Mouse (Mus musculus) hematopoietic stem cell, adult 5-6 weeks (primary cell): ENCODE measurements around the gene Trak2. TPM values are rescaled to one million over a fixed set of nuclear protein-coding genes. Genes with fewer than 3 reads are reported as not detected.
A peak's percentile ranks its signal among the peaks of the same experiment; 100 is the strongest.
"Not testable (repeated sequence)": the region's sequence is repeated elsewhere in the genome, so short reads cannot be mapped to it uniquely, and the experiment has no call there.

Source experiments
- ATAC-seq, 2 experiments: fragments of 125-278 bp in 1 of 2; replicated peaks in 1 of 2; 2 replicates each; pipeline ENCODE4 v1.8.0; 2016 to 2017; ENCODE audit warnings: inconsistent platforms in 2 of 2, mild to moderate bottlenecking in 2 of 2, moderate number of reproducible peaks in 2 of 2, low read depth in 1 of 2, moderate TSS enrichment in 1 of 2; ENCODE audit not compliant: low FRiP score in 2 of 2, poor library complexity in 2 of 2, severe bottlenecking in 2 of 2, insufficient read depth in 1 of 2, low TSS enrichment in 1 of 2
- total RNA-seq: library from RNA; stranded (forward); fragments of 172-1452, 232-1000 nt; gene quantifications from 2 replicates; pipeline ENCODE4 v1.2.3, GENCODE M21; 2017

Trak2 gene
- total RNA-seq, result 33.5 and 35.1 TPM in 2 replicates

DNA sequence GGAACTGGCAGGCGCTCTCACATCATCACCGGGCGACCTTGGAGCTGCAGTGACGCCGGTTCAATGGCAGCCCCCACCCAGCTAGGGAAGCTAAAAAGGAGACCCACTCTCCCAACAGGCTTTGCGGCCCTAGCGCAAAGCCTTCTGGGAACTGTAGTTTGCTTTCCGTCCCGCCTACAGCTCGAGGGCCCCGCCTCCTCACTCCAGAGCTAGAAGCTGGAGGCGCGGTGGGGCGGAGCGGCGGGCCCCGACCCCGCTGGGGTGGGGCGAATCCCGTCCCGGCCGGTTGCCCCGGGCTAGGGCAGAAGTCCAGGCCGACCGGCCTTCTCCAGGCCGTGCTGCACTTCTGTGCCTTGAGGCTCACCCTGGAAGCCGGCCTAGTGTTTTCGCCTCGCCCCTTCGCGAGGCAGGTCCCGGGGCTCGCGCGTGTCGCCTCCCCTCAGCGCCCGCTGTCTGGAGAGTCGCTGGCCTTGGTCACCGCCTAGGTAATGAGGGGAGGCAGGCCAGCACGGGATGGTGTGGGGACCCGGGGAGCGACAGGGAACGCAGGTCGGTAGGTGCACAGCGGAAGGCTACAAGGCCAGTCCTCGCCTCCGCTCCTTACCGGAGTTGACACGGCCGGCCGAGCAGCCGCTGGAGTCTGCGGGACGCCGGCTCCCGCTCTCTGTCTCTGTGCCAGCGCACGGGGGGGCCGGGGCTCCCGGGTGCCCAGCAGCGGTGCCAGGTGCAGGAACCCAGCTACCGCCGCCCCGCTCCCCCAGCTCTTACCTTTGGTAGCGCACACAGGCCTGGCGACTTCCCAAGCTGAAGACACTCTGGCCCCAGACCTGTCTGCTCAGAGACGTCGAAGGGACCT, at the start of gene Trak2, which contains the start of gene Stradb:
Trak2 (minus strand) TSS at position 65 of the 856 bp plus-strand sequence.
Stradb (plus strand) TSS at position 157 of the 856 bp plus-strand sequence.
- ATAC-seq, result peak; percentile 95 to 96

DNA sequence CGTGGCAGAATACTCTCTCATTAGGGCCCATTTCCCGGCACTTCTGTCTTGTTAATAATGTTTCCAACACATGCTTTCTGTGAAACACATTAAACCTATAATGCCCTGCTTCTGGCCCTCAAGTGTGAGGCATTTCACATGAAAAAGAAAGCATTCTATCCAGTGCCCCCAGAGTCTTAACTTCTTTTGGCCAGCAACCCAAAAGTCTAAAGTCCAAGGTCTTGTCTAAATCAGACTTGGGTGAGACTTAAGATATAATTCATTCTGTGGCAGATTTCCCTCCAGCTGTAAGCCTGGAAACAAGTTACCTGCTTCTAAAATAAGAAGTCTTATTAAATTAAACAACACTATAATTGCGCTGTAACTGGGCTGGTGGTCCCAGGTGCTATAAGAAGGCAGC, 48.3 kb upstream of the Trak2 start:
- no peak for ATAC-seq

DNA sequence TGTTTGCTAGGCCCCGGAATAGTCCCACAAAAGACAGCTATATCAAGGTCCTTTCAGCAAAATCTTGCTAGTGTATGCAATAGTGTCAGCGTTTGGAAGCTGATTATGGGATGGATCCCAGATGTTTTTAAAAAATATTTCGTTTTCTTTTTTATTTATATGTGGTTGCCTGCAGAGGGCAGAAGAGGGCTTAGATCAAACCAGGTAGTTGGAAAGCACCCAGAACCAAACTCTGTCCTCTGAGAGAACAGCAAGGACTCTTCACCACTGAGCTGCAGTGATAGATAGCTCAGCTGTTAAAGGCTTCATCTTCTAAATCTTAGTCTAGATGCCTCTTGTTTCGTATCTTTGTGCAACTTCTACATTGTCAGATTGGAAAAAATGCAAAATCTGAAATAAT, 36.0 kb upstream of the Trak2 start:
- peak in 1 of 2 experiments; percentile 65; a peak in 3 of 4 replicates for ATAC-seq

DNA sequence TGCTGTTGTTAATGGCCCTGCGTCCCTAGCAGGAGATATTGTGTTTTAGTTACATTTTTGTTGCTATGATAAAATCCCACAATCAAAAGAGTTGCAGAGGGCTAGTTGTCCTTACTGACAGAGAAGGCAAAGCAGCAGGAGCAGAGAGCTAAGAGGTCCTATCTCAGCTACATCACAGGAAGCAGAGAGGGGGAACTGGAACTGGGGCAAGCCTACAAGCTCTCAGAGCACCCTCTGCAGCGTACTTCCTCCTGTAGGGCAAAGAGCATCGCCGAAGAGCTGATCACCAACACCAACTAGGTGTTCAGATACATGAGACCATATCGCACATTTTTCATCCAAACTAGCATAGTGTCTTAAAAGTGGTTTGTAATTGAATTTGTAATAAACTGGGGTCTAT, 22.1 kb upstream of the Trak2 start:
- ATAC-seq, result peak in 1 of 2 experiments; percentile 56; a peak in 1 of 4 replicates

DNA sequence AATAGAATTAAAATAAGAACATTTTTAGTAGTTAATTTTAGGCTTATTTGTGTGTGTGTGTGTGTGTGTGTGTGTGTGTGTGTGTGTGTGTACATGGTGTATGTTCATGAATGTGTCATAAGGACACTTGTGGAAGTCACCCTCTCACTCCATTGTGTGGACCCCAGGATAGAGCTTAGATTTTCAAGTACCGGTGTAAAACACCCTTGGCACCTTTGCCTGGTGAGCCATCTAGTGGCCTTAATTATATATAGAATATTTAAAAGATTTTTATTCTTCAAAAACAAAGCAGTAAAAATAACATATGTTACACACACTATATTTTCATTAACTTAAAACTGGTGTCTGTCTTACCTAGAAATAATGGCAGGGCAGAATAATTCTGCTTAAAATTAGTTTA, 20.5 kb upstream of the Trak2 start:
- ATAC-seq, result no peak

DNA sequence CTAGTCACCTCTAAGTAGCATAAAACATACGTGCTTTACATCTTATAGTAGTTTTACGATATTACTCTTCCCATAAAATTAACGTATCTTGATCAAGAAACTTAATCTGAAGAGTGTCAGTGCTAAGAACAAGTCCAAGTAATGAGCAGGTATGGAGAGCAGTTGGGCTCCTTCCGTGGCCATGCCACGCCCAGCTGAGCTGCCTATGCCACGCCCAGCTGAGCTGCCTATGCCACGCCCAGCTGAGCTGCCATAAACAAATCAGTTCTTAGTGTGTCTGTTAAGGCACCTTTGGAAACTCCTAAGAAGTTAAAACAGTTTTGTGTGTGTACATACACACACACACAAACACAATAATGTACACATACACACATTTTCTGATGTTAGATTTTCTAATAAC, 19.9 kb upstream of the Trak2 start:
- no peak for ATAC-seq

DNA sequence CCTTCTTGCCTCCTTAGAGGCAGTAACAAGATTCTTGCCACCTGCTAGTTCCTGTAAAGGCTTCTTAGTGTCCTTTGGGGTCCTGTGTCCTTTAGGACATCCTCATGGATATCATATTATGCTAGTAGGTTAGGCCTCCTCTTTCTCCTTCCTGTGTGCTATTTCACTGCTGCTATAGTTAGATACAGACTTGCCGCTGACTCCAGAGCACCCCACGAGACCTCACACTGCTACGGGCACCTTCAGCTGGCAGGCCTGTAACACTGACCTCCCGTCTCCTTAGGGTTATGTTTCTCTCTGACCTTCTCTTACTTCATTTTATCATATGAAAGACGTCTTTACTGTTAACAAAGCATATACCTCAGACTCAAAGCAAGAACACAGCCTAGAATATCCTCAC, 11.4 kb upstream of the Trak2 start:
- ATAC-seq, result no peak

DNA sequence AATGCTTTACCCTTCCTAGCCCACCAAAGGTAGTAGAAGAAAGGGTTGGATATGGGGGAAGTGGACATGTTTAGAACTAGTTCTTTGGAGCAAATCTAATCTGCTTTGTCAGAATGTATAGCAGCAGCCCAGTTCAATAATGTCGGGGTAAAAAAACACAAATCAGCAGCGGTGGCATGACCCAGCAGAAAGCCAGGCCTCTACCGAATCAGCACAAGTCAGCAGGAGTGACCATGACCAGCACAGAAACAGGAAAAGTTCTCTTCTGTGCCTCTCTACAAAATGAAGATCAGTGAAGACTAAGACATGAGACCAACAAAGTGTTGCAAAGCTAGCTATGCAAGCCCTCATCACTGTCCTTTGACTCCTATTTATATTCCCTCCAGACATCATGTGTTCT, 9.0 kb upstream of the Trak2 start:
- no peak for ATAC-seq

DNA sequence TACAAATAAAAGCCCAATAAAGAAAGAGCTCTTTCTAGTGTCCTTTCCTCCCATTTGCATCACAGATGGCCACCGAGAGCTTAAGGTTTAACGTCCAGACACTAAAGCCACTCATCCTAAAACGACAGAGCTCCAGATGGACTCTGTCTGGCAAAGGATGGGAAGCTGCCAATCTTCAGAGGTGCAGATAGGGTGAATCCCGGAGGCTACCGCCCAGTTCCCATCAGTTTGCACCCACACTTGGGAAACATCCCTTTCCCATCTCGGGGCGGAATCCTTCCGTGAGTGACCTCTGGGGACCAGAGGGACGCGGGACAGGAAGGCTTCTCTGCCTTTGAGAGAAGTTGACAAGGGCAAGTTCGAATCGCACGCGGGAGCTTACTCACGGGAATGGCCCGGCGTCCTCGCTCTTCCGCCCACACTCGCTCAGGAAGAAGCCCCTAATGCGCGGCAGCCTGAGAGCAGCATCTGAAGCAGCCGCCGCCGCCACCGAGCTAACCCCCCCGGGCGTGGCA, 322 bp downstream of the Trak2 start:
- ATAC-seq, result no peak

DNA sequence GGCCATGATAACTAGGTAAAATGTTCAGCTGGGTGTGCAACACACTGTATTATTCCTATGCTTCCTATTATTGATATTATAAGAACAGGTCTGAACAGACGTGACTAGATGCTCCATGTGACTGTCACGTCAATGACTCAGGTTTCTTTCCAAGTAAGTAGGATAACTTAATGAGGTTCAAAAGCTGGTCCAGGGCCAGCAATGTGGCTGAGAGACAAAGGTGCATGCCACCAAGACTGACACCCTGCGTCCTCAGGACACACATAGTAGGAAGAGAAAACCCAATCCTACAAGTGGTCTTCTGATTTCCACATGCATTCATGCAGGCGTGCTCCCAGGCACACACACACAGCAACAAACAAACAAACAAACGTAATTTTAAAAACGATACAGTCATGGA, 2.1 kb downstream of the Trak2 start:
- no peak for ATAC-seq

DNA sequence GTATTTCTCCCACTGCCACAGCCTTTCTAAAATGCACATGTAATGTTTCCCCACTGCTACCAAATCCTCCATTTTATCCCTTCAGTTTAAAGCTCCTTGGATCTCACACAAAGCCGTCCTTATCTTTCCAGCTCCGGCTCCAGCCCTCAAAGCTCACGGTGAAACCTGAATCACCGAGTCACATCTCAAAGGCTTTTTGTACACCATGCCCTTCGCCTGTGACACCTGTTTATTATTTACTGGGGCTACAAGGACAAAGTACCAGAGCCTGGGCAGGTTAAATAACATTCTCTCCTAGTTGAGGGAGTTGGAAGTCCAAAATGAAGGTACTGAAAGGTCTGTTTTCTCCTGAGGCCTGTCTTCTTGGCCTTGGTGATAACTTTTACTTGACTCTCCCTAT, 3.2 kb downstream of the Trak2 start:
- no peak for ATAC-seq

DNA sequence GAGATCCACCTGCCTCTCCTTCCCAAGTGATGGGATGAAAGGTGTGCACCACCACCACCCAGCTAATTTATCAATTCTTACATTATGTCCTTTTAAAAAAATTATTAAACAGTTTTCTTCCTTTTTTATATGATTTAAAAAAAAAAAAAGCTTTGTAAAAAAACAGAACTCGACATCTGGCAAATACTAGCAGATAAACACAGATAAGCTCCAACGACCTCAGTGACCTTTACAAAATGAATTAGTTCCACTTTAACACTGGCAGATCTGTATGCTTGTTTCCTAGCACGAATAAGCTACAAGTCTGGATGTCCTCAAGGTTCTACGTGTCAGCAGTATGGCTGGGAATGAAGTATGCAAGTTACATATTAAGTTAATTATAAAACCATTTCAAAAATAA, 5.7 kb downstream of the Trak2 start:
- ATAC-seq, result no peak

DNA sequence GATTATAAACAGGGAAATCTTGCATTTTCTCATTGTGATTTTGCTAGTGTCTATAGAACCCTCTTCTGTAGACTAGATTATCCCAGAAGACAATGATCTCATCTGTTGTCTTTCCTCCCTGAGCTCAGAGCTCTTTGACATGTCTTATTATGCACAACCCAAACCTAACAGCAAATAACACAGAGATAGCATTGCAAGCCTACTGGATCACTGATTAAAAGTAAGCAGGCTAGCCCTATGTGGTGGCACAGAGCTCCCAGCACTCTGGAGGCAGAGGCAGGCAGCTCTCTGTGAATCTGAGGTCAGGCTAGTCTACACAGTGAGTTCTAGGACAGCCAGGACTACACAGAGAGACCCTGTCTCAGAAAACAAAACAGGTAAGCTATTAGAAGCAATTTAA, 10.4 kb downstream of the Trak2 start:
- ATAC-seq, result no peak

DNA sequence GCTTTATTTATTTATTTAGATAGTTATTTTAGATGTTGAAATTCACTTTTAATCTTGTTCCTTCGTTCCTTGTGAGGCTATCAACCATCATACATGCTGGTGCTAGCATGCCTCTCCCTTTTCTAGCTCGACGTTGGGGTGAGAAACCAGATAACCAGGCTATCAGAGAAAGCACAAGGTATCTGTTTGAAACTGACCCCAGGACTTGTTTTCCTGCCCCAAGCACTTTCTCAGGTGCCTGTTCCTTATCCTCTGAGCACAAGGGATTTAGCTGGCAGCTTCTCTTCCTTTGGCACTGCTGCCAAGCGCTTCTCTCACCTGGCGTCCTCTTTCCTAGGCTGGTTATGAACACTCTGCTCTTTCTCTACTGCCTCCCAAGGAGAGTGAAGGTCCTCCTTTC, 10.8 kb downstream of the Trak2 start:
- ATAC-seq, result peak in 1 of 2 experiments; percentile 9; a peak in 1 of 4 replicates

DNA sequence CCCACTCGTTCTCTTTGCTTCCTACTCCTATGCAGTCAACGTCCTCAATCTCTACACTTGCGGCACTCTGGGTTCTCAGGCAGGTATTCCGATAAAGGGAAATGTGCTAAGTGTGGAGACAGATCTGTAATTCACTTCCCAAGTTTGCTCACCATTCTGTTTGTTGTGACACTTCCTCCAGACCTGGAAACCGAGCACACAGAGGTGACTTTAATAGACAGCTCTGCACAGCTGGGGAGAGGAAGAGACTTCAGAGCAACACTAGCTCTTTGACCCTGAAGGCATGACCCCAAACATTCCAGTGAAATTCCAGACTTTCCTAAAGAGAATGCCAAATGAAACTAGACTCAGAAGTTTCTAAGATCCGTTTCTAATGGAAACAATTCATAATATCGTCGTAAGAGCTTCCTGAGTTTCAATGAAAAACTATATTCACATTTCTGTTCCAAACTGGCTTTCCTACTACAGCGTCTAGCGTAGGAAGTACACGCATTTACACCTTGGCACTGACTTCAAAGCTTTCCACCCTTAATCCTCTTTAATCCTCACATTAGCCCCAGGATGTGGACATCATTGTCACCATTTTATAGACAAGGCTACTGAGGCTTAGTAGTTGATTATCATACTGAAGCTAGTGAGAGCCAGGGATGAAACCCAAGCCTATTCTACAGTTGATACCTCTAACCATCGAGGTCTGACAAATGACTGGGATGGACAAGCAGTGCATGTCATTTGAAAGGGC, 11.9 kb downstream of the Trak2 start:
- ATAC-seq, result peak in 1 of 2 experiments; percentile 30; a peak in 1 of 4 replicates

DNA sequence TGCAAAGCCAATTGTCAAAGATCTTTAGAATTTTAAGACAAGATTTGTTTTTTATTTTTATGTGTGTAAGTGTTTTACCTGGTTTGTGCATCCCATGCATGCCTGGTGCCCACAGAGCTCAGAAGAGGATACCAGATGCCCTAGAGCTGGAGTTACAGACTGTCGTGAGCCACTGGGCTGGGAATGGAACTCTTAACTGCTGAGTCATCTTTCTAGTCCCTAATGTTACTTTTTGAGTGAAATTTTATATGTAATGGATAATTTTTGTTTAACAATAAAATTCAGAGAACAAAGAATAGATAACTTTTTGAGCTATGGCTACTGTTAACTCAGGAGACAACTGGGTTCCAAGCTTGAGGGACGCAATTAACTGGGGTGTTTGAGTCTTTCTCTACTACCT, 13.5 kb downstream of the Trak2 start:
- ATAC-seq, result no peak

DNA sequence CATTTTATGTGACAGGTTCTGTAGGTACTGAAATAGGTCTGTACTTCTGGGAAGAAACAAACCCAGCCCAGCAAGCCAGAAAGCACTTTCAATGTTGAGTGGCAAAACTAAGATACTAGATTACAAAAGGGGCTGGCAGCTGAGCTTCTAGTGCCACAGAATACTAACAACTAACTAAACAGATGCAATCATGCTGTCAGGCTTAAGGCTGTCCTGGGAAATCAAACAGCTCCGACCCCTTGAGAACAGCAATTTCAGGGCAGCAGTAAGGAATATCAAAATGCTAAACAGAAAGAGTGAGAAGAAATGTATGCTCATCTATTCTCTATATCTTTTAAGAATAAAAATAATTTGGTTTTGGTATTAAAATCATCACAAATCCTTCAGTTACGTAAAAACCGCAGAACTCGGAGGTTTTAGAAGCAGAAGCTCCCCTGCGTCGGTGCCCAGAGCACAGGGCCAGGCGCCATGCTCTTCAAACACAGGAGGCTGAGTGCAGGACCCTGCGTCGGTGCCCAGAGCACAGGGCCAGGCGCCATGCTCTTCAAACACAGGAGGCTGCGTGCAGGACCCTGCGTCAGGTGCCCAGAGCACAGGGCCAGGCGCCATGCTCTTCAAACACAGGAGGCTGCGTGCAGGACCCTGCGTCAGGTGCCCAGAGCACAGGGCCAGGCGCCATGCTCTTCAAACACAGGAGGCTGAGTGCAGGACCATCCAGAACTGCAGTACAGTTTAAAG, 14.3 kb downstream of the Trak2 start:
- ATAC-seq, result not testable (repeated sequence)

DNA sequence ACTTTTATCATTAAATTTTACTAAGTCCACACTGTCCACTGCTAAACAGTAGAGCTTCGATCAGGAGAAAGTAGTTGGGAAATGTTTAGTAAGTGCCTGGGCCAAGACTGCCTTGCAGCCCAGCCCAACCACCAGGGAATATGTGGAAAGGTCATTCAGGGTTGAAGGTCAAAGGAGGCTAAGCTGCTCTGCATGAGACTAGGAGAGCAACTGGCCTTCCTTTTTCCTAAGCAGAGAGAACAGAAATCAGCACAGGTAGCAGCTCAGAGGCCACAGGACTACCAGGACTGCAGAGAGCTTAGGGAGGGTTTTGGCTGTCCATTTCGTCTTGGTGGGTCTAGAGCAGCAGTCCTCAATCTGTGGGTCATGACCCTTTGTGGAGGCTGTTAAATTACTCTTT, 15.3 kb downstream of the Trak2 start:
- ATAC-seq, result no peak
